Mouse (Mus musculus): ENCODE measurements around the gene Tmem150a.

- TF ChIP-seq EP300 (optimal IDR thresholded peaks at IDR 0.05): no peak
- no peak for TF ChIP-seq CTCF (IDR thresholded peaks at IDR 0.05; ENCODE audit: low read depth)
These were observed 10.7 kb upstream of the Tmem150a start for GRCm38 (mm10) chr6:72344396-72345073.
